Mouse (Mus musculus) forebrain, embryonic 10.5 days (tissue): ENCODE results near the gene Clptm1l. TPM values are rescaled to one million over a fixed set of nuclear protein-coding genes. Genes with fewer than 3 reads are reported as not detected.

Source experiments
- polyA plus RNA-seq: library from polyadenylated mRNA; unstranded; fragments of >200 nt; fragmentation: Nextera tagmentation; extraction: Ambion mirVana; gene quantifications from 2 replicates; pipeline ENCODE4 v1.2.1, GENCODE M21; 2016

Gene Clptm1l
- polyA plus RNA-seq, 1 experiment from 2014 or later, result 103 TPM

Other genes starting within 250 kb of the Clptm1l start
- gene Lpcat1, start 136.8 kb upstream of the Clptm1l start, polyA plus RNA-seq, result 63.5 and 67.3 TPM in 2 replicates
- gene Slc6a3, start 67.3 kb upstream of the Clptm1l start, polyA plus RNA-seq, result 0.11 and 0.22 TPM in 2 replicates
- 7.5 and 7.6 TPM in 2 replicates for gene Tert, start 22.9 kb downstream of the Clptm1l start, polyA plus RNA-seq
- gene Slc6a18, start 74.0 kb downstream of the Clptm1l start, polyA plus RNA-seq, result not detected in 2 replicates
- gene Slc6a19, start 100.9 kb downstream of the Clptm1l start, polyA plus RNA-seq, result 0.06 and 0.10 TPM in 2 replicates
- 57.2 and 57.5 TPM in 2 replicates for gene Slc12a7, start 129.1 kb downstream of the Clptm1l start, polyA plus RNA-seq
- 15.9 and 16.3 TPM in 2 replicates for gene Nkd2, start 243.6 kb downstream of the Clptm1l start, polyA plus RNA-seq